Mouse (Mus musculus) heart, postnatal 0 days (tissue): ENCODE data around the gene Isl1.

Experiments
- CTCF ChIP-seq: IDR thresholded peaks from 2 replicates; pipeline ENCODE4 v1.5.1; 2016; ENCODE audit warnings: antibody characterized with exemption, control low read depth, low read depth
- EP300 ChIP-seq: IDR thresholded peaks from 2 replicates; pipeline ENCODE4 v1.6.1; 2016; ENCODE audit warnings: antibody characterized with exemption, low read depth

- no peak for TF ChIP-seq CTCF
- no peak for TF ChIP-seq EP300
These were observed 4.4 kb upstream of the Isl1 start for GRCm38 (mm10) chr13:116313636-116314530.
